Mouse (Mus musculus) spleen, adult 2 months (tissue): ENCODE results near the gene Acsl6. TPM values are rescaled to one million over a fixed set of nuclear protein-coding genes. Genes with fewer than 3 reads are reported as not detected.

Source experiments
- DNase-seq, 2 experiments: peaks; one replicate each; pipeline versions ENCODE4 v3.0.0 to v3.0.0-alpha.2; 2012 to 2021; ENCODE audit warnings: low spot score in 2 of 2, low read depth in 1 of 2
- H3K27ac ChIP-seq: fragments of 200-500 bp; 2 replicates; pipeline ENCODE4 v1.5.1; 2012; ENCODE audit warnings: low read length, inconsistent platforms; ENCODE audit not compliant: insufficient read depth
- H3K27me3 ChIP-seq: fragments of 200-500 bp; 2 replicates; pipeline ENCODE4 v1.6.1; 2012; ENCODE audit warnings: mild to moderate bottlenecking, moderate library complexity, low read length, inconsistent platforms; ENCODE audit not compliant: control insufficient read depth, insufficient read depth
- H3K36me3 ChIP-seq: fragments of 200-500 bp; 2 replicates; pipeline ENCODE4 v1.6.1; 2012; ENCODE audit warnings: mild to moderate bottlenecking, low read length, inconsistent platforms; ENCODE audit not compliant: control insufficient read depth, insufficient read depth
- H3K4me1 ChIP-seq: fragments of 200-500 bp; 2 replicates; pipeline ENCODE4 v1.6.1; 2011; ENCODE audit warnings: inconsistent platforms; ENCODE audit not compliant: control insufficient read depth, insufficient read depth, insufficient read length
- H3K4me3 ChIP-seq: fragments of 200-500 bp; 2 replicates; pipeline ENCODE4 v1.5.1; 2011; ENCODE audit warnings: mild to moderate bottlenecking, inconsistent platforms; ENCODE audit not compliant: insufficient read depth, insufficient read length; ENCODE audit errors: extremely low read depth
- CTCF ChIP-seq: fragments of 200-500 bp; IDR thresholded peaks from 2 replicates; pipeline ENCODE4 v1.5.1; 2011; ENCODE audit warnings: mild to moderate bottlenecking, inconsistent platforms; ENCODE audit not compliant: insufficient read depth, insufficient read length, insufficient replicate concordance; ENCODE audit errors: extremely low read depth
- POLR2A ChIP-seq: fragments of 200-500 bp; IDR thresholded peaks from 2 replicates; pipeline ENCODE4 v1.6.1; 2011; ENCODE audit warnings: low read depth, low read length, inconsistent platforms
- WGBS: fragments of 180-500 bp; shearing (Covaris S2); methylation state at CpG from one replicate; pipeline ENCODE4 v1.1.7; 2018; 5-methylcytosine and 5-hydroxymethylcytosine counted together
- polyA plus RNA-seq: library from polyadenylated mRNA; depleted of rRNA; stranded (reverse); fragments of >200 nt; gene quantifications from 2 replicates; pipeline ENCODE4 v1.2.3, GENCODE M21; 2012; rRNA removed

The Acsl6 gene
- polyA plus RNA-seq, 1 experiment, result 1.1 TPM

DNA sequence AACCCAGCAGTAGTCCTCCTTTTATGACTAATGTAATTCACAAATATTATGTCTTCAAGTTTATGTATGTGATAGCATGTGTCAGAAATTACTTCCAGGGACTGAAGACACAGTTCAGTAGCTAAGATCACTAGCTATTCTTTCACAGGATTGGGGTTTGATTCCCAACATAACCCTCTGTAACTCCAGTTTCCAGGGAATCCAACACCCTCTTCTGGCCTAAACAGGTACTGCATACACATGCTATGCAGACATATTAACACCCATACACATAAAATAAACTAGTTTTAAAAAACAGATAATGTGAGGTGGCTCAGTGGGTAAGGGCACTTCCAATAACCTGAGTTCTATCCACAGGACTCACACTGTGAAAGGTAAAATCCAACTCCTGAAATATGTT is 107.0 kb downstream of the Acsl6 start:
- no peaks in the 10 kb centered on the region for H3K36me3 ChIP-seq
- no peak for DNase-seq
- no peak for TF ChIP-seq CTCF
- TF ChIP-seq POLR2A, result no peak
- no peak overlapping the region for H3K4me3 ChIP-seq
- no peaks in the 10 kb centered on the region for H3K27me3 ChIP-seq
- no peaks in the 10 kb centered on the region for H3K4me1 ChIP-seq
- no peak overlapping the region for H3K27ac ChIP-seq

DNA sequence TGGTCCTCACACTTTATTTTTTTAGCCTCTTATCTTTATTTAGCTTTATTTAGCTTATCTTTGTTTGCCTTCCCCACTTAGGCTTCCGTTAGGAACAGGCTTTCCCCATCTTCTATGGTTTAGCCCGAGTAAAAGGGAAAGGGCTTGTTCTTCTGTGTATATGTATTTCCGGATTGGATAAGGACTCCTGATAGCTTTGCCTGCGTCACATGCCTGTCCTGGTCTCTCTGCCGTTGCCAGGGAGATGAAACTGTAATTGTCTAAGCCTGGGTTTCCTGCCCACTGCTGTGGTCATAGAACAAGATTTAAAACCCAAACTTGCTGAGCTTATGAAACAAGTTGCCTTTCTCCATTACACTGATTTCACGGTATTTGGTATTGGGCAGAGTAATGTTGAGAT is 109.4 kb downstream of the Acsl6 start:
- TF ChIP-seq POLR2A, result no peak
- no peak for TF ChIP-seq CTCF
- H3K27ac ChIP-seq, result no peak overlapping the region
- 20% methylated on average over 6 of the region's 6 CpGs for WGBS
- H3K27me3 ChIP-seq, result no peaks in the 10 kb centered on the region
- H3K4me3 ChIP-seq, result no peak overlapping the region
- DNase-seq, result no peak
- no peaks in the 10 kb centered on the region for H3K4me1 ChIP-seq
- H3K36me3 ChIP-seq, result no peaks in the 10 kb centered on the region

Other genes starting within 250 kb of the Acsl6 start
- 53.3 and 73.3 TPM in 2 replicates for gene Pdlim4, start 234.8 kb upstream of the Acsl6 start, polyA plus RNA-seq
- 2.6 and 2.8 TPM in 2 replicates for gene P4ha2, start 203.7 kb upstream of the Acsl6 start, polyA plus RNA-seq
- 0.15 TPM in 1 of 2 replicates, not detected in the other for gene Csf2, start 54.1 kb upstream of the Acsl6 start, polyA plus RNA-seq
- gene Il3, start 36.5 kb upstream of the Acsl6 start, polyA plus RNA-seq, result not detected in 2 replicates
- not detected in 2 replicates for gene Meikin, start 66.9 kb downstream of the Acsl6 start, polyA plus RNA-seq
- gene Fnip1, start 134.4 kb downstream of the Acsl6 start, polyA plus RNA-seq, result 1.1 and 1.2 TPM in 2 replicates
- 47.2 and 58.4 TPM in 2 replicates for gene Rapgef6, start 219.0 kb downstream of the Acsl6 start, polyA plus RNA-seq